Mouse (Mus musculus) cortical plate, adult 2 months (tissue): ENCODE data around the gene Dglucy.

Experiments
- CTCF ChIP-seq: fragments of 200-500 bp; IDR thresholded peaks from 2 replicates; pipeline ENCODE4 v1.5.1; 2011; ENCODE audit warnings: mild to moderate bottlenecking, control low read depth, low read length; ENCODE audit not compliant: insufficient read depth; ENCODE audit errors: extremely low read depth
- POLR2A ChIP-seq: fragments of 200-500 bp; IDR thresholded peaks from 2 replicates; pipeline ENCODE4 v1.6.1; 2011; ENCODE audit warnings: mild to moderate bottlenecking, low read length, control low read depth; ENCODE audit not compliant: insufficient read depth; ENCODE audit errors: extremely low read depth

DNA sequence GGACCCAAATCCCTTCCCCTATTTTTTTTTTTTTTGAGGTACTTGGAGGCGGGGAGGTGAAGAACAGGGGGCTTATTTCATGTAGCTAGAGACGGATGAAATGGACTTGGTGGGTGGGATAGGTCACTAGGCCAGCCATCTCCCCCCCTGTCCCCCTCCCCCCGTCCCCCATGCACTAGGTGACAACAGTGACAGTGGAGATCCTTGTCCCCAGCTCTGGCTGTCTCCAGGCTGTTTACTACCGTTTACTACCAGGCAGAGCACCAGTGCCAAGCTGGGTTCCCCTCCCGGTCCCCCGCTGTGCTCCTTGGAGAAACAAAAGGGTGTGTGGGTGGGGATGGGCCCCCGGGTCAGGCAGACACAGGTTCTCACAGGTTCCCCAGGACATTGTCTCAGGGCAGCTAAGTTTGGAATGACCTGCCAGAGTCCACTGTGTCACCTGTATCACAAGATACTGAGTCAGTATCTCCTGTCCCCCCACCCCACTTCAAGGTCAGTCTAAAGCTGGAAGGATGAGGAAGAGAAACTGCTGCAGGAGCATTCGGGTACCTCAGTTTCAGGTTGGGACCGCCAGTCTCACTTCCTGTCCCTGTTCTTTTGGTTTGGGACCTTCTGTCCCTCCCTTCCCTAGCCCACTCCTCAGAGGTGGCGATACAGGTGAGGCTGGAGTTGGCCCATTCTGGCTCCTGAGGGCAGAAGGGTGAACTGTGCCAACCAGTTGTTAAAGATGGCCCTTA, 129.6 kb downstream of the Dglucy start:
- TF ChIP-seq CTCF (no peak), POLR2A (no peak)
